Mouse (Mus musculus) megakaryocyte, embryonic 14.5 days (primary cell): ENCODE measurements around the gene Pbx3. TPM values are rescaled to one million over a fixed set of nuclear protein-coding genes. Genes with fewer than 3 reads are reported as not detected.

Experiments used
- H3K27me3 ChIP-seq: replicated peaks from 2 replicates; pipeline ENCODE3; 2012; ENCODE audit warnings: inconsistent platforms
- H3K36me3 ChIP-seq: replicated peaks from 2 replicates; pipeline ENCODE3; 2012; ENCODE audit warnings: low read length, inconsistent platforms, mixed read lengths
- H3K4me1 ChIP-seq: 2 replicates; pipeline ENCODE4 v1.6.1; 2012; ENCODE audit warnings: inconsistent platforms
- H3K4me3 ChIP-seq: replicated peaks from 2 replicates; pipeline ENCODE3; 2012; ENCODE audit warnings: moderate library complexity, mild to moderate bottlenecking, inconsistent platforms
- H3K9me3 ChIP-seq: 2 replicates; pipeline ENCODE4 v1.6.1; 2012; ENCODE audit warnings: inconsistent platforms
- FLI1 ChIP-seq: IDR thresholded peaks from 2 replicates; pipeline ENCODE4 v1.6.1; 2012; ENCODE audit warnings: low read length, inconsistent platforms, mixed read lengths
- GATA1 ChIP-seq: IDR thresholded peaks from 3 replicates; pipeline ENCODE4 v1.6.1; 2012; ENCODE audit warnings: mixed read lengths, low read length, inconsistent platforms, borderline replicate concordance
- polyA plus RNA-seq: library from polyadenylated mRNA; stranded (reverse); fragments of >175 nt; gene quantifications from 2 replicates; pipeline ENCODE4 v1.2.3, GENCODE M21; 2012; ENCODE audit warnings: low replicate concordance; ENCODE audit not compliant: insufficient read depth

Gene Pbx3
- polyA plus RNA-seq, 1 experiment = 8.4 TPM

GRCm38 (mm10) chr2:34234274-34234673 lies 138.7 kb downstream of the Pbx3 start:
- H3K27me3 ChIP-seq = peaks cover 3% of the 10 kb centered on the region
- no peak overlapping the region for H3K4me3 ChIP-seq
- H3K36me3 ChIP-seq = no peaks in the 10 kb centered on the region
- no peaks in the 10 kb centered on the region for H3K9me3 ChIP-seq
- no peak for TF ChIP-seq GATA1
- no peak for TF ChIP-seq FLI1
- peaks cover 5% of the 10 kb centered on the region for H3K4me1 ChIP-seq

- peaks cover 3% of the 10 kb centered on the region for H3K27me3 ChIP-seq
- TF ChIP-seq FLI1 (no peak), GATA1 (no peak)
- H3K4me3 ChIP-seq = no peak overlapping the region
- no peaks in the 10 kb centered on the region for H3K9me3 ChIP-seq
- no peaks in the 10 kb centered on the region for H3K36me3 ChIP-seq
- H3K4me1 ChIP-seq = peaks cover 5% of the 10 kb centered on the region
Observed at GRCm38 (mm10) chr2:34233271-34233670, 139.7 kb downstream of the Pbx3 start.

- H3K36me3 ChIP-seq = no peaks in the 10 kb centered on the region
- peaks cover 5% of the 10 kb centered on the region for H3K4me1 ChIP-seq
- TF ChIP-seq FLI1 = no peak
- no peak for TF ChIP-seq GATA1
- no peak overlapping the region for H3K4me3 ChIP-seq
- peaks cover 2% of the 10 kb centered on the region for H3K27me3 ChIP-seq
- no peaks in the 10 kb centered on the region for H3K9me3 ChIP-seq
Observed at GRCm38 (mm10) chr2:34227688-34228087, 145.3 kb downstream of the Pbx3 start.

GRCm38 (mm10) chr2:34225470-34225869 lies 147.5 kb downstream of the Pbx3 start:
- TF ChIP-seq GATA1 (no peak), FLI1 (no peak)
- H3K27me3 ChIP-seq = peaks cover 2% of the 10 kb centered on the region
- no peaks in the 10 kb centered on the region for H3K4me1 ChIP-seq
- H3K9me3 ChIP-seq = no peaks in the 10 kb centered on the region
- H3K4me3 ChIP-seq = no peak overlapping the region
- H3K36me3 ChIP-seq = no peaks in the 10 kb centered on the region

- no peaks in the 10 kb centered on the region for H3K36me3 ChIP-seq
- H3K27me3 ChIP-seq = peaks cover 2% of the 10 kb centered on the region
- TF ChIP-seq FLI1 = no peak
- TF ChIP-seq GATA1 = no peak
Observed at GRCm38 (mm10) chr2:34221477-34221876, 151.5 kb downstream of the Pbx3 start.

GRCm38 (mm10) chr2:34219150-34219549 lies 153.8 kb downstream of the Pbx3 start:
- Histone ChIP-seq H3K36me3 (no peaks in the 10 kb centered on the region), H3K4me1 (no peaks in the 10 kb centered on the region), H3K9me3 (no peaks in the 10 kb centered on the region), H3K27me3 (no peaks in the 10 kb centered on the region), H3K4me3 (no peak overlapping the region)
- TF ChIP-seq GATA1 = no peak
- TF ChIP-seq FLI1 = no peak

More at GRCm38 (mm10) chr2:34221477-34221876, 151.5 kb downstream of the Pbx3 start:
- Histone ChIP-seq H3K4me1 (no peaks in the 10 kb centered on the region), H3K9me3 (no peaks in the 10 kb centered on the region), H3K4me3 (no peak overlapping the region)

GRCm38 (mm10) chr2:34217596-34217995 lies 155.3 kb downstream of the Pbx3 start:
- no peaks in the 10 kb centered on the region for H3K27me3 ChIP-seq
- H3K36me3 ChIP-seq = no peaks in the 10 kb centered on the region
- no peak overlapping the region for H3K4me3 ChIP-seq
- no peaks in the 10 kb centered on the region for H3K4me1 ChIP-seq
- no peaks in the 10 kb centered on the region for H3K9me3 ChIP-seq
- TF ChIP-seq FLI1 = no peak
- TF ChIP-seq GATA1 = no peak

- no peak overlapping the region for H3K4me3 ChIP-seq
- no peaks in the 10 kb centered on the region for H3K36me3 ChIP-seq
- no peaks in the 10 kb centered on the region for H3K4me1 ChIP-seq
- TF ChIP-seq GATA1 (no peak), FLI1 (no peak)
- no peaks in the 10 kb centered on the region for H3K9me3 ChIP-seq
- no peaks in the 10 kb centered on the region for H3K27me3 ChIP-seq
Observed at GRCm38 (mm10) chr2:34215496-34215895, 157.4 kb downstream of the Pbx3 start.

GRCm38 (mm10) chr2:34212418-34212817 lies 160.5 kb downstream of the Pbx3 start:
- Histone ChIP-seq H3K4me3 (no peak overlapping the region), H3K9me3 (no peaks in the 10 kb centered on the region), H3K36me3 (no peaks in the 10 kb centered on the region), H3K27me3 (no peaks in the 10 kb centered on the region), H3K4me1 (no peaks in the 10 kb centered on the region)
- TF ChIP-seq GATA1 (no peak), FLI1 (no peak)

- H3K4me3 ChIP-seq = no peak overlapping the region
- TF ChIP-seq FLI1 = no peak
- no peak for TF ChIP-seq GATA1
- peaks cover 9% of the 10 kb centered on the region for H3K36me3 ChIP-seq
Observed at GRCm38 (mm10) chr2:34204797-34205196, 168.1 kb downstream of the Pbx3 start.

GRCm38 (mm10) chr2:34204325-34204724 lies 168.6 kb downstream of the Pbx3 start:
- Histone ChIP-seq H3K27me3 (no peaks in the 10 kb centered on the region), H3K4me3 (no peak overlapping the region), H3K4me1 (no peaks in the 10 kb centered on the region), H3K36me3 (peaks cover 9% of the 10 kb centered on the region), H3K9me3 (no peaks in the 10 kb centered on the region)
- TF ChIP-seq FLI1 (no peak), GATA1 (no peak)

More at GRCm38 (mm10) chr2:34204797-34205196, 168.1 kb downstream of the Pbx3 start:
- H3K4me1 ChIP-seq = no peaks in the 10 kb centered on the region
- no peaks in the 10 kb centered on the region for H3K9me3 ChIP-seq
- H3K27me3 ChIP-seq = no peaks in the 10 kb centered on the region
